Mouse (Mus musculus): ENCODE measurements around the gene Mbnl1.
A peak's percentile ranks its signal among the peaks of the same experiment; 100 is the strongest.
"Not testable (repeated sequence)": the region's sequence is repeated elsewhere in the genome, so short reads cannot be mapped to it uniquely, and the experiment has no call there.

Gene Mbnl1

GRCm38 (mm10) chr3:60486713-60487170 is 14.1 kb downstream of the Mbnl1 start:
- no peak for DNase-seq (ENCODE audit: inconsistent age in 2 of 2, low spot score in 1 of 2)

- DNase-seq (ENCODE audit: inconsistent age in 2 of 2, low spot score in 1 of 2) = no peak
Measured at GRCm38 (mm10) chr3:60489509-60489908, 16.9 kb downstream of the Mbnl1 start.

- DNase-seq (ENCODE audit: inconsistent age in 2 of 2, low spot score in 1 of 2) = not testable (repeated sequence)
Measured at GRCm38 (mm10) chr3:60494774-60495535, 22.3 kb downstream of the Mbnl1 start.

GRCm38 (mm10) chr3:60496197-60496596 is 23.6 kb downstream of the Mbnl1 start:
- DNase-seq (ENCODE audit: inconsistent age in 2 of 2, low spot score in 1 of 2) = no peak

GRCm38 (mm10) chr3:60498151-60498550 is 25.5 kb downstream of the Mbnl1 start:
- no peak for DNase-seq (ENCODE audit: inconsistent age in 2 of 2, low spot score in 1 of 2)

GRCm38 (mm10) chr3:60498646-60499045 is 26.0 kb downstream of the Mbnl1 start:
- no peak for DNase-seq (ENCODE audit: inconsistent age in 2 of 2, low spot score in 1 of 2)

- DNase-seq (ENCODE audit: inconsistent age in 2 of 2, low spot score in 1 of 2) = peak in 1 of 2 experiments; percentile 51
Measured at GRCm38 (mm10) chr3:60499157-60499578, 26.5 kb downstream of the Mbnl1 start.

GRCm38 (mm10) chr3:60499718-60500450 is 27.3 kb downstream of the Mbnl1 start:
- peak in 1 of 2 experiments; percentile 83 for DNase-seq (ENCODE audit: inconsistent age in 2 of 2, low spot score in 1 of 2)

- peak; percentile 89 to 95 for DNase-seq (ENCODE audit: inconsistent age in 2 of 2, low spot score in 1 of 2)
Measured at GRCm38 (mm10) chr3:60500571-60501527, 28.2 kb downstream of the Mbnl1 start.

GRCm38 (mm10) chr3:60501561-60502151 is 29.0 kb downstream of the Mbnl1 start:
- peak; percentile 82 to 95 for DNase-seq (ENCODE audit: inconsistent age in 2 of 2, low spot score in 1 of 2)

GRCm38 (mm10) chr3:60502155-60502987 is 29.7 kb downstream of the Mbnl1 start:
- DNase-seq (ENCODE audit: inconsistent age in 2 of 2, low spot score in 1 of 2) = peak in 1 of 2 experiments; percentile 87

- peak; percentile 58 to 89 for DNase-seq (ENCODE audit: inconsistent age in 2 of 2, low spot score in 1 of 2)
Measured at GRCm38 (mm10) chr3:60503196-60503595, 30.6 kb downstream of the Mbnl1 start.

GRCm38 (mm10) chr3:60504775-60505430 is 32.3 kb downstream of the Mbnl1 start:
- peak in 1 of 2 experiments; percentile 80 for DNase-seq (ENCODE audit: inconsistent age in 2 of 2, low spot score in 1 of 2)

GRCm38 (mm10) chr3:60506821-60507220 is 34.2 kb downstream of the Mbnl1 start:
- DNase-seq (ENCODE audit: inconsistent age in 2 of 2, low spot score in 1 of 2) = peak in 1 of 2 experiments; percentile 54

GRCm38 (mm10) chr3:60507496-60507895 is 34.9 kb downstream of the Mbnl1 start:
- peak in 1 of 2 experiments; percentile 58 for DNase-seq (ENCODE audit: inconsistent age in 2 of 2, low spot score in 1 of 2)

- peak in 1 of 2 experiments; percentile 73 for DNase-seq (ENCODE audit: inconsistent age in 2 of 2, low spot score in 1 of 2)
Measured at GRCm38 (mm10) chr3:60507979-60508378, 35.3 kb downstream of the Mbnl1 start.

- DNase-seq (ENCODE audit: inconsistent age in 2 of 2, low spot score in 1 of 2) = peak in 1 of 2 experiments; percentile 42
Measured at GRCm38 (mm10) chr3:60511197-60511596, 38.6 kb downstream of the Mbnl1 start.

GRCm38 (mm10) chr3:60513337-60513736 is 40.7 kb downstream of the Mbnl1 start:
- peak; percentile 20 to 62 for DNase-seq (ENCODE audit: inconsistent age in 2 of 2, low spot score in 1 of 2)

- peak in 1 of 2 experiments; percentile 53 for DNase-seq (ENCODE audit: inconsistent age in 2 of 2, low spot score in 1 of 2)
Measured at GRCm38 (mm10) chr3:60513746-60514145, 41.1 kb downstream of the Mbnl1 start.
